Mouse (Mus musculus) spleen, adult 2 months (tissue): Measurements from ENCODE around the gene Leng1.
A peak's percentile ranks its signal among the peaks of the same experiment; 100 is the strongest.

Experiments used
- CTCF ChIP-seq: fragments of 200-500 bp; IDR thresholded peaks from 2 replicates; pipeline ENCODE4 v1.5.1; 2011; ENCODE audit warnings: mild to moderate bottlenecking, inconsistent platforms; ENCODE audit not compliant: insufficient read depth, insufficient read length, insufficient replicate concordance; ENCODE audit errors: extremely low read depth
- POLR2A ChIP-seq: fragments of 200-500 bp; IDR thresholded peaks from 2 replicates; pipeline ENCODE4 v1.6.1; 2011; ENCODE audit warnings: low read depth, low read length, inconsistent platforms

DNA sequence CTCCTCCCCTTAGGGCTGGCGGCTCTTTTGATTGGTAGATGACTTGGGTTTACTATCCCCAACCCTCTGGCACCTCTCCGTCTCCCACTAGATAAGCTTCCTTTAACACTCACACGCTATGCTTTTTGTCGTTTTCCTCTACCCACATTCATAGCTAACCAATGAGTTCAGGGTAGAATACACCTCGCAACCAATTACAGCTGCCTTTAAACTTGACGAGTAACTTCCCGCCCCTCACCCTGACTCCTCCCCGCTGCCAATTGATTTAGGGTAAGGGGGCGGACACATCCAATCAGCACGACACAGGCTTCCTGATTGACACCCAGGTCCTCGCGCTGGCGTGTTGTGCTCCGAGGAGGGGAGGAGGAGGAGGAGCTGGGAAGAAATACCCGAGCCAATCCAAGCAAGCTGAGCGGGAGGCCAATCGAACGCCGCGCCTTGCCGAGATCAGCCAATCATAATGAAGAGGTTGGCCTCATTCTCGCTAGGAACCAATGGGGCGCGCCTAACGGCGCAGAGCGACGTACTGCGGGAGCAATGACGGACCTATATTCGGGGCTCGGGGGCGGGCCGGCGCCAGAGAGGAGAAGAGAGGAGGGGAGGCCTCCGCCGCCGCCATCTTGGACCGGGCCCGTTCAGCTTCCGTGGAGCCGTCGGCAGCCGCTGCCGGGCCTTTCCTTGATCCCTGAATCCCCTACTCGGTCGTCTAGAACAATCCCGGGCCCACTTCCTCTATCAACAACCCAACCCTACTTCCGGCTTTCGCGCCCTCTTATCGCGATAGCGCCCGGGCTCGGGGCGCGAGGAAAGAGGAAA is 20.8 kb downstream of the Leng1 start, which contains the start of gene Cnot3:
- no peak for TF ChIP-seq CTCF
- TF ChIP-seq POLR2A = peak; percentile 67
